Mouse (Mus musculus) embryo, embryonic 11 days (tissue): ENCODE measurements around the gene Rab38.
A peak's percentile ranks its signal among the peaks of the same experiment; 100 is the strongest.

Source experiments
- DNase-seq: peaks from one replicate; pipeline ENCODE4 v3.0.0-alpha.2; 2015

Rab38 gene

GRCm38 (mm10) chr7:88429786-88430691 is at the start of gene Rab38:
Gene Rab38, plus strand, starts transcription at chr7:88430273.
- DNase-seq: peak; percentile 80

DNA sequence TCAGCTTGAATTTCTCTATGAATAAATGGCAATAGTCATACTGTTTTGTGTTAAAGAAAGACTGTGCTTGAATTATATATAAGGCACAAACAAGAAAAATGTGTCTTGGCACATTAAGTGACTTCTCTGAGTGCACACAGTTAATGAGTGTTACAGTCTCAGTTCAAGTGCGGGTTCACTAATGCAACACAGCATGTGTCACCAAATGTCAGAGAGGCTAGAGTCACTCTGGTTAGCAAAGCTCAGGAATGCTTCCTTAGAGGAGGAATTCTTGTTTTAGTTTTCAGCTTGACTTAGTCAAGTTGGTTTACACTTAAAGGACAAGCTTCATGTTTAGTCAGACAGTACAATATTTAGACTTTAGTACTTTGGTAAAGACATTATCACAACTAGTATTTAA is 35.5 kb upstream of the Rab38 start:
- DNase-seq: no peak

- DNase-seq: peak; percentile 7
Measured at GRCm38 (mm10) chr7:88395745-88396144, 34.3 kb upstream of the Rab38 start.

DNA sequence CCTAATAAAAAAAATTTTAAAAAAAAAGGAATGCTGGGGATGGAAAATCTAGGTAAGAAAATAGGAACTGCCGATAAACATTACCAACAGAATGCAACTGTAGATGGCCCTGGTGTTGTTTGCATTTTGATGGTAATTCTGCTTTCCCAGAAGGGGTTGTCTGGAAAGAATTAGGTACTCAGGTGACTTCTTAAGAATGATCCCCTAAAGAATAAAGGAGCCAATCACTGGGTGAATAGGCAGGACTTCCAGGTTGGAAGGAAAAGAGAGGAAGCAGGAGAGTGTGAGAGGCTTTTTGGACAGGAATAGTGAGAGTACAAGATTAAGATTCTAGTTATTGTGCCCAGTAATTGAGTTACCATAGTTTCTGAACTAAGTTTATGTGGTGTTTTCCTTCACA is 24.8 kb upstream of the Rab38 start:
- no peak for DNase-seq

DNA sequence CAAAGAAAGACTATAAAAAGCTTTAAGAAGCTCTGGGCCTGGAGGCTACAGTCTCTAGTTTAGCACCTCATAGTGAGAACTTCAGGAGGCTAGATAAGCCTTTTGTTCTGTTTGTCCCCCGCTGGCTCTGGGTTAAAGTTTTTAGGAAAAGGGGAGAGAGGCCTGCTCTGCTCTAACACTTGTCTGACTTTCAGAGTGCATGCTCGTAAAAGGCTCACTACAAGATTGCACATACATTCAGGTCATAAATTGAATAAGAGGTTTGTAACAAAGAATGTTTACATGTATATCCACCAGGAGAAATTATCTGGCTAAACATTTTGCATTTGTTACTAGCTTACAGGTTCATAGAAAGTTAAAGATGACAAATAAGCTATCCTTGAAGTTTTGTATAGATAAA is 23.6 kb upstream of the Rab38 start:
- DNase-seq: no peak

- no peak for DNase-seq
Measured at GRCm38 (mm10) chr7:88421821-88422220, 8.3 kb upstream of the Rab38 start.

GRCm38 (mm10) chr7:88423889-88424288 is 6.2 kb upstream of the Rab38 start:
- DNase-seq: no peak

DNA sequence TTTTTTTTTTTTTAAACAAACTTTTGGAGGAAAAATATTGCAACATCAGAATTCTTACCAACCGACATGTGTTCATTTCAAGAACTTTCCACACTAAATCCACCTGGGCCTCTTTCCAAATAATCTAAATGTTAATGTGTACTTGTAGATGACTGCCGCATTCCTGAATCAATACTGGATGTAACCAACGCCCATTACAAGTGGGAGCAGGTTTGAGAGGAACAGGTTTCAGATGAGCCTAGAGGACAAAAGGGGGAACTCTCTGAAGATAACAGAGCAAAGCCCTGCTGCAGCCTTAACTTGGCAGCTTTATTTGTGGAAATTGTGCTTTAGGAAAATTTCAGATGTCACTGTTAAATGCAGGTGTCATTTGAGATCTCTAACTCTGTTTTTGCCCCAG is 4.3 kb upstream of the Rab38 start:
- no peak for DNase-seq

DNA sequence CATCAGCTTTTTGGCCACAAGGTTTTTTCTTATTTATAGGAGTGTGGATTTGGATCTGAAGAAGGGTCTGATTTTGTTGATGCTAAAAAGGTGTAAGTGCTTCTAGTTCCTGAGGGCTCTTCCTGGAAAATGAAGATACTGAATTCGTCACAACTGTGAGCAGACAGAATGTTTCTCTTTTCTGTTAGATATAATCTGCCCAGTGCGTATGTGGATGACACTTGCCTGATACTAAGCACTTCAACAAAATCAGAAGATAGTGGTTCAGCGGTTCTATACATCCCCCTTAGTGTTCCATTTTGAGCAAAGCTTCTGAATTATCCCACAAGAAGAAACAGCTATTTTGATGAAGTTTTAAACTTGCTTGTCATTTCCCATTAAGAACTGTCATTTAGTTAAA is 2.6 kb upstream of the Rab38 start:
- no peak for DNase-seq

GRCm38 (mm10) chr7:88430692-88431084 is 615 bp downstream of the Rab38 start:
- DNase-seq: no peak

GRCm38 (mm10) chr7:88440301-88440700 is 10.2 kb downstream of the Rab38 start:
- no peak for DNase-seq

- no peak for DNase-seq
Measured at GRCm38 (mm10) chr7:88442649-88443048, 12.6 kb downstream of the Rab38 start.

DNA sequence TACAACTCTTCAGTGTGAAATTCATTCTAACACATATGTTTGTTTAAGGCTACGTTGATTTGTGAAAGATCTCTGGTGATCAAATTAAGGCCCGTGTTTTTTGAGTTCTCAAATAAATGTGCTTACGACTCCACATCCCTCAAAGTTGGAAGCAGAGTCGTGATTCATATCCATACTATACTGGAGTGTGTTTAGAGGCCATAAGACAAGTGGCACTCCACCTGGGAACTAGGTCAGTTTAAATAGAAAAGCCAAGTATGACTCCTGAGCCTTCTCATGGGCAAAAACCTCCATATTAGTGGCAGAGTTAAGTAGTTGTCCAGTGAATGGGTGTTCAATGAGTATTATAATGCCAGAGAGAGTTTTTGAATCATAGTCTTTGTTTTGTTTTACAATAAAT is 13.4 kb downstream of the Rab38 start:
- DNase-seq: no peak

- no peak for DNase-seq
Measured at GRCm38 (mm10) chr7:88445320-88445903, 15.3 kb downstream of the Rab38 start.

DNA sequence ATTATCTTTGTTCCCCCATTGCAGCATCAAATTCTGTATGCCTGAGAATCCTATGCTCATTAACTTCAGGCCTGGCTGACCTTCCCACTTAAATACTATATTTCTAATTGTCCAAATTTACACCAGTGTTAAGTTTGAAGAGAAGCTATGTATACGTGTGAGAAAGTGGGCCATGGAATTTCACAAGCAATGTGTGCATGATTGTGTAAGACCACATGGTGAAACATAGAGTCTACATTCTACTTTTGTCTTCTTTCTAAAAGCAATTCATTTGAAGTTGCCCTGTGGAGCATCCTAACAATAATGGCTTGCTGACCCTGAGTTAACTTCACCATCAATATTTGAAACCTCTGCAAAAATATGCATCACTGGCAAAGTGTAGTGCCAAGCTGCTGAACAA is 23.2 kb downstream of the Rab38 start:
- DNase-seq: no peak

GRCm38 (mm10) chr7:88457827-88458226 is 27.8 kb downstream of the Rab38 start:
- no peak for DNase-seq

GRCm38 (mm10) chr7:88467754-88468153 is 37.7 kb downstream of the Rab38 start:
- DNase-seq: no peak

- no peak for DNase-seq
Measured at GRCm38 (mm10) chr7:88482110-88482619, 52.1 kb downstream of the Rab38 start.

DNA sequence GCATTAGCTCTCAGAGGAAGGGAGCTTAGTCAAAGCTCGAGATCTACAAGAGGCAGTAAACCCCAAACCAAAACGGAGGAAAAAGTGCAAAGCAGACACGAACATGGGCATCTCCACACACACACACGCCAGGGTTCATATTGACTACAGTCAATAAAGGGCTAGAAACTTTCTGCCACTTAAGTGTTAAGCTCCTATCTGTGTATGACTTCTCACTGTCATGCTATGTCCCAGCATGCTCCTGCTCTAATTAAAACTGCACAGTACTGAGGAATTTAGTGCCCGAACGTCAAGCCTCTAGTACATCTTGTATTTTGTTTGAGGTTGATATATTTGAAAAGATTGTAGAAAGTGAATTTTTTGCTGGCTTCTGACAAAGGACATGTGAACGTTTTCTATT is 52.6 kb downstream of the Rab38 start:
- no peak for DNase-seq

DNA sequence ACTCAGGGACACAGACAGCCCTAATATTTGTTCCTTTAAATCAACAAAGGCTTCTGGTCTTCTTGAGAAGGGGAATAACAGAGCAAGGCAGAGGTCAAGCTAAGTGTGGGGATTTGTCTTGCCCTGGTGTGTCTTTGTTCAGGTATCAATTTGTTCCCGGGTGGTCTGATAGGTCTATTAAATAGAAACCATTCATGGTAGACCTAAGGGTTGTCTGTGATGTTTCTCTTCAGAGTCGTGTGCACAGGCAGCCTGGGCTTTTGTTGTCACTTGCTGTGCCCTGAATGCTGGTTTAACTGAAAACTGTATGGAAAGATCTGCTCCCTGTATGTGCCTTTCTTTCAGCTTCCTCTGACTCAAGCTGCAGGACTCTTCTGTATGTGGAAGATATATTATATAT is 60.9 kb downstream of the Rab38 start:
- peak; percentile 15 for DNase-seq

GRCm38 (mm10) chr7:88502217-88502817 is 72.2 kb downstream of the Rab38 start:
- DNase-seq: no peak

DNA sequence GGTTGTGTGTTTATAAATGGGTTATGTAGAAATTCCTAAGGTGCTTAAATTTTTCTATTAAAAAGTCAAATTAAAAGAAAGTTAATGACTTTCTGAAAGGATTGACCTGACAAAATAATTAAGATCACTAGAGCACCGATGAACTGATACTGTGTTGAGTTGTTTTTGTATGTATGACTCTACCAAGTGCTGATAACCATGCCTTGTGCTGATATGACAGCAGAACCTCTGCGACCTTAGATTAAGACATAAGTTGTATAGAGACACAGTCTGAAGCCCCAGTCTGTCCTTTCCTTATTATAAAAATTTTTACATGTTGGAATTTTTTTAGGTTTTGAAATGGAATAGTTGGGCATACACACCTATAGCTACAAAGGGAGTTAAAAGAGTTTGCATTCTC is 79.7 kb downstream of the Rab38 start:
- no peak for DNase-seq

- no peak for DNase-seq
Measured at GRCm38 (mm10) chr7:88522481-88522880, 92.4 kb downstream of the Rab38 start.

DNA sequence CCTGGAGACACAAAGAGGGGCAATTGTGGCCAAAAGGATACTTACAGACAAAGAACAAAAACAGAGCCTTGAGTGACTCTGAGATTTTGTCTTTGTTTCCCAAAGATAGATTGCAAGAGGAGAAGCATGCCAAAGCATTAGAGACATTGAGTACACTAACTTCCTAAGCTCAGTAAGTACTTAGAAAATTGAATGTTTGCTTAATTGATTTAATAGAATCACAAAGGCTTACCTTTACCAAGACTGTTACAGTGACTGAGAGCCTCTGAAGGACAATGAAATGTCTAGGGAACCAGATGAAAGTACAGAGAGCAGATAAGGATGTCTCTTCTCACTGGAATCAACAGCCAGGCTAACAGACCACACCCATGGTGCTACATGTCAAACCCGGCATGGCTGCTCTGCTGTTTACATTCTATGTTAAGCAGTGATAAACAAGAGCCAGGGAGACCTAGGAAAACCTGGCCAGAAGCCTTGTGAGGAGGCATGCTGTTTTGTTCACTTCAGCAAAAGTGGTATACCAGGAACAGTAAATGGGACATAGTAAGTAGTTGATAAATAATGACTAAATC is 97.1 kb downstream of the Rab38 start:
- no peak for DNase-seq
